Mouse (Mus musculus): ENCODE measurements at regions not wholly inside any gene's neighbourhood (a gene's known extent, or its start where the extent isn't known, plus 50 kb on each side); places are given as distances from the start of the nearest gene placed in this dataset.

DNA sequence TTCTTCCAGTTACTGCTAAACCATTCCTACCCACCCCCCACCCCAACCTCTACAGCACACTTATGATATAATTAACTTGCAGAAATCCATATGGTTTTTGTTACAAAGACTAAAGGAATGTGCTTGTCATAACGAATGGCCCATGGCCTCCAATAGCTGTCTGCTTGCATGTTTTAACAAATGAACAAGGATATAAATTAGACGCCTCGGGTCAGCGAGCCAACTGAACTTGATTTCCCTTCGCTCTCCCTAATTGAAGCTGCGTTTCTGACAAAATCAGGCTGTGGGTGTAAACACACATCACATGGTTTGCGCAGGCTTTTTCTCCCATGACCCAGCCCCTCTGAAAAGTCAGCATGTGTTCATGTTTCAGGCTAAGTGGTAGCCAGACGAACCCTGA is 174.6 kb upstream of the Slc38a2 start:
- TF ChIP-seq CTCF (IDR thresholded peaks at IDR 0.05 in 2 of 3, conservative IDR thresholded peaks at IDR 0.05 in 1 of 3; ENCODE audit: control insufficient read depth in 1 of 3, insufficient read depth in 1 of 3, low read depth in 2 of 3, low read length in 3 of 3, poor library complexity in 1 of 3, severe bottlenecking in 1 of 3) (no peak), POLR2AphosphoS5 (IDR thresholded peaks at IDR 0.05; ENCODE audit: borderline replicate concordance, low read depth, low read length) (no peak), TCF12 (IDR thresholded peaks at IDR 0.05; ENCODE audit: low read depth, low read length) (no peak), MAFK (IDR thresholded peaks at IDR 0.05; ENCODE audit: borderline replicate concordance, low read depth, low read length) (no peak), E2F4 (IDR thresholded peaks at IDR 0.05; ENCODE audit: borderline replicate concordance, low read depth, low read length) (no peak), GATA1 (IDR thresholded peaks at IDR 0.05; ENCODE audit: low read depth, low read length) (no peak), EP300 (IDR thresholded peaks at IDR 0.05; ENCODE audit: low read depth in 1 of 2, low read length in 2 of 2) (no peak), SMC3 (IDR thresholded peaks at IDR 0.05; ENCODE audit: low read depth, low read length) (no peak), MAX (IDR thresholded peaks at IDR 0.05; ENCODE audit: low read length) (no peak), RCOR1 (IDR thresholded peaks at IDR 0.05; ENCODE audit: low read depth, low read length) (no peak), JUND (IDR thresholded peaks at IDR 0.05; ENCODE audit: low read depth, low read length) (no peak)

Measured in MEL (cell line).